Mouse (Mus musculus): ENCODE results near the gene Gm19935. TPM values are rescaled to one million over a fixed set of nuclear protein-coding genes. Genes with fewer than 3 reads are reported as not detected.

Gm19935 gene
- polyA plus RNA-seq, 1 experiment from 2014 or later, result 0.23 TPM

DNA sequence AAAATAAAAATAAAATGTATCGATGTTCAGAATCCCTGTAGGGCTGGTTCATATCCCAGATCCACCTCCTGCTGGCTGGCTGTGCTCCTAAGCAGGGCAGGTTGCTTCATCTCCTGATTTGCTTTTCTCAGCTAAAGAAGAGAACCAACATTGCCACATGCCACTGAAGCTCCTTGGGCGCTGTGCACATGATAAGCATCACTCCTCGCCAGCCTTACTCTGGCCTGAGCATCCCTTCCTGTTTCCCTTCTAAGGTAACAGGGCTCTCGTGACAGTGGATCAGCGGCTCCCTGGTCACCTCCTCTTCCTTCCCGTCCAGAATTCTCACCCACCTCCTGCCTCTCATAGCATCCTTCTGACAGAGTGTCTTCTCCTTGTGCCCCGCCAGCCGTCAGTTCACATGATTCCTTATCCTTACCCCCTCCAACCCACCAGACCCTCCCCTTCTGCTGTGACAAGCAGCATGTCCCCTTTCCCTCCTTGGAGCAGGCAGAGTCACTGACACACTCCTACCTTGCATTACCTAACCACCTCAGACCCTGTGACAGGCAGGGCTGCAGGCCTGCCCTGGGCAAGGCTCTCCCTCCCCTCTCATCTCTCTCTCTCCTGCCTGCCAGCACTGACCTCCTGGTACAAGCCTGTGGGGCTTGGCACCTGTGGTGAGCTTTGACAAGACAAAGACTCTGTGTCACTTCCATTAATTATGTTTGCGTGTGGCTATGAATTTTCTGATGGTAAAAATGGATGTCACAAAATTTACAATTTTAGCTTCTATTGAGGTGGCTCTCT lies 27.2 kb upstream of the Gm19935 start:
- no peak for ATAC-seq (replicated peaks)
- Histone ChIP-seq H3K4me2 (no peak overlapping the region), H3K4me3 (no peak overlapping the region), H3K9ac (no peak overlapping the region), H3K36me3 (replicated peaks) (no peaks in the 10 kb centered on the region), H3K9me3 (no peaks in the 10 kb centered on the region), H3K4me1 (peaks cover 4% of the 10 kb centered on the region), H3K27ac (no peak overlapping the region), H3K27me3 (replicated peaks) (no peaks in the 10 kb centered on the region)
- 72% methylated on average over 9 of the region's 9 CpGs for WGBS

DNA sequence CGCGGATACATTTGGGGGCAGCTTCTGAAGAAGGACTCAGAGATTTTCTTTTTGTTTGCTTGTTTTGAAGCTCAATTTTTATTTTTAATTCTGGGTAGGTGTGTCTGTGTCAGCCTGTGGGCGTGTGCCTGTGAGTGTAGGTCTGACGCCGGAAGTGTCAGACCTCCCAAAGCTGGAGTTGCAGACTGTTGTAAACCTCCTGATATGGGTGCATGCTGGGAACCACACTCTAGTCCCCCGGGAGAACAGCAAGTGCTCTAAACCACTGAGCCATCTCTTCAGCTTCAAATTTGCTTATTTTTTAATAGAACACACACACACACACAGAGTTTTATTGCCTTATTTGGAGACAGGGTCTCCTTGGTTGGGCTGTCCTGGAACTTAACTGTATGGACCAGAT lies 25.9 kb upstream of the Gm19935 start:
- Histone ChIP-seq H3K4me3 (no peak overlapping the region), H3K27ac (no peak overlapping the region), H3K9ac (no peak overlapping the region), H3K4me2 (no peak overlapping the region), H3K27me3 (replicated peaks) (no peaks in the 10 kb centered on the region), H3K36me3 (replicated peaks) (no peaks in the 10 kb centered on the region), H3K9me3 (no peaks in the 10 kb centered on the region), H3K4me1 (no peaks in the 10 kb centered on the region)
- no peak for ATAC-seq (replicated peaks)
- whole genome bisulfite sequencing, result 89% methylated on average over 6 of the region's 6 CpGs

DNA sequence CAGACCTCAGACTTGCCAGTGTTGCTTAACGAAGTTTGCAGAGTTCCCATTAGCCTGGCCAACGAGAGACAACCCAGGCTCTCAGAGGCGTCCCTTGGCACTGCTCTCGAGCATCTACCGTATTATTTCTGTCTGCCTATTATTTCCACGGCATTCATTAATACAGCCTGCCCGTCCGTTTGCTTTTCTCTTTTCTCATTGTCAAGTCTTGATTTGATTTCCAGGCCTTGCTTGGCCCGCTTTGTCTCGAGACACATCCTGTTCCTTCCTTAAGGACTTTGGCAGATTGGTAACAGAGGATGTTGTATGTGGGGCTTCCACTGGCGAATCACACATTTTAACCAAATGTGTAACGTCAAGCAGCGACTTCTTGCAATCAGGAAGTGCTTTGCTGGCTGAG lies 24.1 kb upstream of the Gm19935 start:
- Histone ChIP-seq H3K9me3 (no peaks in the 10 kb centered on the region), H3K4me2 (no peak overlapping the region), H3K9ac (no peak overlapping the region), H3K4me1 (no peaks in the 10 kb centered on the region), H3K36me3 (replicated peaks) (no peaks in the 10 kb centered on the region), H3K27me3 (replicated peaks) (no peaks in the 10 kb centered on the region), H3K27ac (no peak overlapping the region), H3K4me3 (no peak overlapping the region)
- 54% methylated on average over 13 of the region's 13 CpGs for WGBS
- no peak for ATAC-seq (replicated peaks)

DNA sequence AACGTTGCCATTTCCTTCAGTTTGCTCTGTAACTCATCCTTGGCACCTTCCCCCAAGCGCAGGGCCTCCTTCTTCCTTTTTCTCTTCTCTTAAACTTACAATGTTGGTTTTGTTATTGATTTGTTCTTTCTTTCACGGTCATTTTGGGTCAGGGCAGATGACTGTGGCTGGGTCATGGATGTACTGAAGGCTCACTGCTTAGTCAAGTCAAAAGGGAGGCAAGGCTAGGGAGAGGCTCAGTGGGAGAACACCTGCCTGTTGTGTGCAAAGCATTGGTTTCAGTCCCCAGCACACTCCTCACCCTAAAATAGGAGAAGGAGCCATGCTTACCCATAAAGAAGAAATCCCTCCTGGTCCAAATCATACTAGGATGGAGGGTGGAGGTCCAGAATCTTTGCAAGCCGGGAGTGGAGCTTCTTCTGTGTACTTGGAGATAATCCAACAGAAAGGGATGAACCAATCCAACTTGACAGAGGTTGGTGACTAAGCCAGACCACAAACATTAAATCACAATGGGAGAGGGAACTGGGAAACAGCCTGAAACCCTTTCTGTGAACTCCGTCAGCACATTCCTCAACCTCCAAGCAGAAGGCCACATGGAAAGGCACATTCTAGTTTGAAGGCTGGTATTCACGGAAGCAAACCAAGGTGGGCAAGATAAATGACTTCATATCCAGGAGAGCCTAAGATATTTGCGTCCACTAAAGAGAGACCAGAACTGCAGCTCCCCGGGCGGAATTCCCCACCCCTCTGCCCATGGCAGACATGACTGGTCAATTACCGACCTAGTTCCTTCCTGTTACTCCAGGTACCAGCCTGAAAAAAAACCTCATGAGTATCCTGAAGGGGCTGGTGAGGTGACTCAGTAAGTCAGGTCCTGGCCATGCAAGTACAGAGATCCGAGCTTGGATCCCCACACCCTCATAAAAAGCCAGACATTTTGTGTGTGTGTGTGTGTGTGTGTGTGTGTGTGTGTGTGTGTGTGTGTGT lies 22.8 kb upstream of the Gm19935 start:
- WGBS, result 77% methylated on average over 11 of the region's 11 CpGs
- no peaks in the 10 kb centered on the region for H3K4me1 ChIP-seq
- H3K27me3 ChIP-seq (replicated peaks), result no peaks in the 10 kb centered on the region
- H3K9ac ChIP-seq, result no peak overlapping the region
- H3K36me3 ChIP-seq (replicated peaks), result no peaks in the 10 kb centered on the region
- no peaks in the 10 kb centered on the region for H3K9me3 ChIP-seq
- H3K4me3 ChIP-seq, result no peak overlapping the region
- ATAC-seq (replicated peaks), result no peak
- H3K27ac ChIP-seq, result no peak overlapping the region
- H3K4me2 ChIP-seq, result no peak overlapping the region

DNA sequence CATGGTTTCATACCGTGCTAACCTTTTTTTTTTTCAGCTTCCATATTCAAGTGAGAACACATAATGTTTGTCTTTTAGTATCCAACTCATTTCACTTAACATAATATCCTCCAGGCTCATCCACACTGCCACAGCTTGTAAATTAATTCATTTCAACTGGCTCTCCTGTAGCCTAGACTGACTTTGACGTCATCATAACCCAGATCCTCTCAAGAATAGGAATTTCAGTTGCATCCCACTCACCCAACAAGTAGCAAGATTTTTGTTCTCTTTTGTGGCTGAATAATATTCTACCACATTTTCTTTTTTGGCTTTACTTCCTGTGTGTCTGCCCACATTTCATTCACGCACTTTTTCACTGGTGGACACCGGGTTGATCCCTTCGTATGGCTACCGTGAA lies 20.2 kb upstream of the Gm19935 start:
- ATAC-seq (replicated peaks), result no peak
- no peak overlapping the region for H3K4me3 ChIP-seq
- H3K4me2 ChIP-seq, result no peak overlapping the region
- no peaks in the 10 kb centered on the region for H3K36me3 ChIP-seq (replicated peaks)
- 88% methylated on average over 6 of the region's 6 CpGs for WGBS
- H3K27ac ChIP-seq, result no peak overlapping the region
- no peaks in the 10 kb centered on the region for H3K4me1 ChIP-seq
- H3K9ac ChIP-seq, result no peak overlapping the region
- H3K9me3 ChIP-seq, result no peaks in the 10 kb centered on the region
- H3K27me3 ChIP-seq (replicated peaks), result no peaks in the 10 kb centered on the region

DNA sequence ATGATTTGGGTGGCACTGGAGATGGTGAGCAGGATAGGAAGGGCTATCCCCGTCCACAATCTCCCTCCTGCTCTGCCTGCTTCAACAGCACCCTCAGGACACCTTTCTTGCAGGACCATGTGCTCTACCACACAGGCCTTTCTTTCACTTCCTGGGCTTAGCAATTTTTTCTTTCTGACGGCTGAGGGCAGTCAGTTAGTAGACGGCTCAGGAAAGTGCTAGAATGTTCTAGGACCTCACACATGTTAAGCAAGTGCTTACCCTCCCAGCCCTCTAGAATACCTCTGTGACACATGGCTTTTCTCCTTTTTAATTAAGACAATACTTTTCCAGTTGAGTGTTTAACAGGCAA lies 17.1 kb upstream of the Gm19935 start:
- WGBS, result 86% methylated on average over 3 of the region's 3 CpGs
- no peak overlapping the region for H3K4me2 ChIP-seq
- H3K4me1 ChIP-seq, result peaks cover 5% of the 10 kb centered on the region
- no peak overlapping the region for H3K4me3 ChIP-seq
- H3K27ac ChIP-seq, result no peak overlapping the region
- no peaks in the 10 kb centered on the region for H3K9me3 ChIP-seq
- ATAC-seq (replicated peaks), result no peak
- no peak overlapping the region for H3K9ac ChIP-seq
- no peaks in the 10 kb centered on the region for H3K36me3 ChIP-seq (replicated peaks)
- no peaks in the 10 kb centered on the region for H3K27me3 ChIP-seq (replicated peaks)

DNA sequence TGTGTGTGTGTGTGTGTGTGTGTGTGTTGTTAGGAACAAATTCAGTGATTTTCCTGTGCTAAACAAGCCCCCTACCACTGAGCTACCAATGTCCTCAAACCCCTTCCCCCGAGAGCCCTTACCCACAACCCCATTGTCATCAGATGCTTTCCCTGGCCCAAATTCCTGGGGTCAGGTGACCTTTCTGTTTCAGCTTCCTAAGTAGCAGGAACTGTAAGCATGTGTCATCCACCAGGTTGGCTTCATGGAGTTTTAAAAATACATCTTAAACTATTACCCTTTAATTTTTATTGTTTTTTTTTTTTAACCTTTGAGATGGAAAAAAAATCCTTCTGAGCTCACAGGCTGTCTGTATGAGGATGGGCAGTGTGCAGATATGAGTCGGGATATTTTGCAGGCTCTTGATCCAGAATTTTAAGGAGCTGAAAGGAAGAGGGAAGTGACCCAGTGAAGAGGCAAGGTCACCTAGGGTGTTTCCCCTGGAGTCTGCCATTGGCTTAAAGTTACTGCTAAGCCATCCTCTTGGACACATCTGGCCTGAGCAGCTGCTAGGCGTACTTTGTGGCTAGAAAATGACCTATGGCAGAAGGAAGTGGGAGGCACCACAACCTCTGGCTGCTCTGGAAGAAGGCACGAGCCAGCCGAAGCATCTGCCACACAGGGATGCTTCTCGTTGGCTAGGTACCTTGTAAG lies 16.6 kb upstream of the Gm19935 start:
- ATAC-seq (replicated peaks), result no peak
- no peak overlapping the region for H3K27ac ChIP-seq
- peaks cover 10% of the 10 kb centered on the region for H3K4me1 ChIP-seq
- no peak overlapping the region for H3K4me2 ChIP-seq
- WGBS, result 77% methylated on average over 6 of the region's 6 CpGs
- no peaks in the 10 kb centered on the region for H3K27me3 ChIP-seq (replicated peaks)
- H3K4me3 ChIP-seq, result no peak overlapping the region
- no peaks in the 10 kb centered on the region for H3K9me3 ChIP-seq
- H3K36me3 ChIP-seq (replicated peaks), result no peaks in the 10 kb centered on the region
- H3K9ac ChIP-seq, result no peak overlapping the region

DNA sequence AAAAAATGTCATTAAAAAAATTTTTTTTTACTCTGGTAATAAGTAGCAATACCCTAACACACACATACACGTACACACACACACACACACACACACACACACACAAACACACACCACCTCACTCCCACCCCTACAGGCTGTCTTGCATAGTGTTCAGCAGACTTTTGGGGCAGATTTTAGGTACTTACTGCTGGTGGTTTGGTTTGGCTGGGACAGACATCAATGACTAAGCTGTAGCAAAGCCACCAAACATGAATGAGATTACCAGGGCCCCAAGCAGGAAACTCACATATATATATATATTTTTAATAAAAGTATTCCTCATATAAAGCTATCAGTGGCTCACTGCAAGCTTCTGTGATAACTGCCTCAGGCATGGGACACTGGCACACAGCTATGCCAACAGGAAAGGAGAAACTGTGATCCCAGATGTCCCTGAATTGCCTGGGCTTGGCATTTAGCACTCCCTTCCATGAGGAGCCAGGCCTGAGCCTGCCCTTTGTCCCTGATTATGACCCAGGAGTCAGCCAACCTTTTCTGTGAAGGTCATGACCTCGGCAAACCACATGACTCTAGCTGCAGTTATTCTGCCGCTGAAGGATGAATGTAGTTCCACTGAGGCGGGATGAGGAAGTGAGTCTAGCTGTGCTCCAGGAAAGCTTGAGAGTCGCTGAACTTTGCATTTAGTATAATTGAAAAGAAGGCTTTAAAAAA lies 15.5 kb upstream of the Gm19935 start:
- no peak for ATAC-seq (replicated peaks)
- Histone ChIP-seq H3K27me3 (replicated peaks) (no peaks in the 10 kb centered on the region), H3K4me1 (peaks cover 18% of the 10 kb centered on the region), H3K27ac (no peak overlapping the region), H3K36me3 (replicated peaks) (no peaks in the 10 kb centered on the region), H3K9ac (no peak overlapping the region), H3K4me3 (no peak overlapping the region), H3K9me3 (no peaks in the 10 kb centered on the region), H3K4me2 (no peak overlapping the region)
- 44% methylated on average over 5 of the region's 5 CpGs for WGBS

DNA sequence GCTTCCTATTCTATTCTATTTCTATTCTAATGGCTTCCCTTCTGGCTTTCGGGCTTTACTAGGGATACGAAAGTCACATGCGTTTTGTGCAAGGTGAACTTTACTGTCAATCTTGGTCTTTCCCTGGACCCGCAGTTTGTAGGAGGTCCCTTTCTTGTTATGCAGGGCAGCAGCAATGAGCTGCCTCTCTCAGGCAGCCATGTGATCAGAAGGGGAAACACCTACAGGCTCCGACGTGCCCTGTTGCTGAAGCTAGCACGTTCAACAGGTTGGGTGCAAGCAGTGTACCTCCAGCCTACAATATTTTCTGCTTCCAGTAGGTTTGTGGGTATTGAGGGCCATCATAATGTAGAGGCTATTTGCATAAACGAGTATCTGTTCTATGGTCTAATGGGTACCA lies 13.8 kb upstream of the Gm19935 start:
- Histone ChIP-seq H3K27me3 (replicated peaks) (no peaks in the 10 kb centered on the region), H3K36me3 (replicated peaks) (no peaks in the 10 kb centered on the region), H3K27ac (no peak overlapping the region), H3K4me1 (peaks cover 18% of the 10 kb centered on the region), H3K4me3 (no peak overlapping the region), H3K9me3 (no peaks in the 10 kb centered on the region), H3K4me2 (no peak overlapping the region), H3K9ac (no peak overlapping the region)
- 68% methylated on average over 8 of the region's 8 CpGs for WGBS
- no peak for ATAC-seq (replicated peaks)

DNA sequence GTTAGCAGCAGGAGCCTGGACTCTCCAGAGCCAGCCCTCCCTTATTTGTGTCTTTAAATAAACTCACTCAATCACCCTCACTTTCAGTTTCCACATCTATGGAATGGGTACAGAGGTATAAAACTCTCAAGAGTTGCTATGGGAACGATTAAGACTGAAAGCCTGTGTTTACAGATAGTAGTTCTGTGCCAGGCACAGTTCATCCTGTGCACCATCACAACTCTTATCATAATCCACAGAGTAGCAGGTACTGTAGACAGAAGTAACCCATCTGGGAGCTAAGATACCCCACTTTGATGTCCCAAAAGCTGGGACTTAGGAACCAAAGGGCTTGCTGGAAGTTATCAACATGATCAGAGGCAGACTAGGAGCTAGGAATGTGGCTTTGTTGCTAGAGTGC lies 12.6 kb upstream of the Gm19935 start:
- no peak for ATAC-seq (replicated peaks)
- no peaks in the 10 kb centered on the region for H3K9me3 ChIP-seq
- H3K4me3 ChIP-seq, result 0 out of 2 replicates have a peak overlapping the region, but pooled peaks have one; percentile 47
- no peak overlapping the region for H3K9ac ChIP-seq
- peaks cover 18% of the 10 kb centered on the region for H3K4me1 ChIP-seq
- H3K27me3 ChIP-seq (replicated peaks), result no peaks in the 10 kb centered on the region
- H3K27ac ChIP-seq, result no peak overlapping the region
- H3K4me2 ChIP-seq, result peak overlapping the region; percentile 76; the same call in 1 of the 2 replicates
- H3K36me3 ChIP-seq (replicated peaks), result no peaks in the 10 kb centered on the region
- 87% methylated on average over 1 of the region's 1 CpGs for WGBS

DNA sequence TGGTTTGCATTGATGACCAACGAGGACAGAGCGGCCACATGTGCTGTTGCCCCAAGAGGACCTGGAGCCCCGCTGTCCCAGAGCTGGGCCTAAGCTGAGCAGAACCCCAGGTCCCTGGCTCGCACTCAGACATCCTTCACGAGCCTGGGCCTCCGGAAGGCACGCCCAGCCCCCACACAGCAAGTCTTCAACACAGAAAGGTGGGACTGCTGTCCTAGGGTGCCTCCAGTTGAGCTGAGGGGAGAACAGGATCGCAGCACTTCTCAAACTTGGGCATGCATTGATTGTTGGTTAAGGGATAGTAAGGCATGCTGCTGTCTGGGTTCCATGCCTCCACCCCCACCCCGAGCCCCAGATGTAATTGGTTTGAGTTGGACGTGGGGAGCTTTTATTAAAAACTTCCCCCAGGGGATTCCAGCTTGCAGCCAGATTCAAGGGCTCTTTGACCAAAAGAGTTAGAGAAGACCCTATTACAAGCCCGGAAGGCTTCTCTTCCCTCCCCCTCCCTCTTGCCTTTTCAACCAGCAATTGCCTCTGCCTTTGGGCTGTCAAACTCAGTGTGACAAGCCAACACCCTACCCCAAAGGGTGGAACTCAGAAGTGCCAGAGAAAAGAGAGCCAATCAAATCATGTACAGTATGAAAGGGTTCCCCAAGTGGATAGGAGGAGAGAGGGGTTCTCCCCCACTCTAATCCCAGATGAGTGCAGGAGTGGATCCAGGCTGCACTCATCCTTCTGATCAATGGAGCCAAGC lies 12.0 kb upstream of the Gm19935 start:
- 2% methylated on average over 11 of the region's 11 CpGs for WGBS
- H3K27ac ChIP-seq, result peak overlapping the region; percentile 58; the same call in 1 of the 2 replicates
- peaks cover 18% of the 10 kb centered on the region for H3K4me1 ChIP-seq
- peak; percentile 76 for ATAC-seq (replicated peaks)
- no peaks in the 10 kb centered on the region for H3K27me3 ChIP-seq (replicated peaks)
- H3K9me3 ChIP-seq, result no peaks in the 10 kb centered on the region
- peak overlapping the region; percentile 47 for H3K4me3 ChIP-seq
- H3K9ac ChIP-seq, result peak overlapping the region; percentile 45
- H3K36me3 ChIP-seq (replicated peaks), result no peaks in the 10 kb centered on the region
- peak overlapping the region; percentile 76 for H3K4me2 ChIP-seq

All from midbrain, embryonic 15.5 days (tissue).